Mouse (Mus musculus): ENCODE data around the gene Anxa4.

- TF ChIP-seq EP300 (IDR thresholded peaks at IDR 0.05) (no peak), CTCF (IDR thresholded peaks at IDR 0.05) (no peak; the same call in 1 of the 2 replicates)
Measured at GRCm38 (mm10) chr6:86822285-86823050, 29.1 kb upstream of the Anxa4 start.
